Mouse (Mus musculus): ENCODE measurements around the gene Tob1.

DNA sequence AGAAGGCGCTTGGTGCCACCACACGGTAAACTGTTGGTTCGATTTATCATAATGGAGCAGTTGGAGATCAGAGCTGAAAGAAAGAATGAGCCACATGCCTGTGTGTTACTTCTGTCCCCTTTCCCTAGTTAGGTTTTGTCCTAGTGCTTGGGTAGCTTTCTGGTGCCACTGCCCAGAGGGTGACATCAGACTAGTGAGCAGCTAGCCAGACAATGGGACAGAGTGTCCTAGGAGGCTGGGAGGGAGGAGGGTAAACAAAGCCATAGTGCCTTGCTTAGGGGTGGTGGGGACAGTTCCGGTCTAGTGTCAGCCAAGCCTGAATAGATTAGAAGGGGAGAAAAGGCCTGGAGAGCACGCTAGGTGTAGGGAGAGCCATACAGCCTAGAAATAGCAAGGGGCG lies 22.2 kb downstream of the Tob1 start:
- TF ChIP-seq CTCF (IDR thresholded peaks at IDR 0.05; ENCODE audit: low read depth) (no peak), EP300 (IDR thresholded peaks at IDR 0.05; ENCODE audit: low read depth) (no peak)
